Mouse (Mus musculus) thymus, postnatal 36 days (tissue): ENCODE measurements around the gene Fnbp4.
A peak's percentile ranks its signal among the peaks of the same experiment; 100 is the strongest.

Experiments
- DNase-seq, 2 experiments: peaks; one replicate each; pipeline ENCODE4 v3.0.0; 2022; ENCODE audit warnings: mixed read lengths in 2 of 2

Gene Fnbp4

DNA sequence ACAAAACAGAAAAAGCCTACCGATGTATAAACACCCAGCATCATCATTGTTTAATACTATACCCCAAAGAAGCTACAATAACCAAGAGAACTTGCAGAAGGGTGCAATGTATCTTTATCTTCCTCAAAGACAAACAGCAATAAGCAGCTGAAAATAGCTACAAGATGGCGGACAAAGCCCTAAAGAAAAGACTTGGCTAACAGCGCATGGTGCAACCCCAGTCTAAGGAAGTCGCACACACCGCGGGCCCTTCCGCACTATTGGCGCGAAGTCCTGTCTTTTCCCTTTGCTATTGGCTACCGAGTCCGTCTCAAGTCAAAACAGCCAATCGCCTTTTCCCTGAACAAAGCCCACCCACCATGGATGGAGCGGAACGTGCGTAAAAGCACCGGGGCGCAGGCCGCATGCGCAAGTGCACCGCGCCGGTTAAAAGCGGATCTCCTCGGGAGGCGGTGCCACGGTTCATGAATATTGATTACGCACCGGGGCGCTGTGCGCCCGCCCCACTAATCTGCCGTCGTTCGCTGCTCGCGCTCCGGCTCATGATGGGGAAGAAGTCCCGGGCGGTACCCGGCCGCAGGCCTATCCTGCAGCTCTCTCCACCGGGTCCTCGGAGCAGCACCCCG, at the start of gene Fnbp4:
Gene Fnbp4 (plus strand): TSS at position 318 of the 626 bp plus-strand sequence.
- peak; percentile 96 to 98 for DNase-seq

DNA sequence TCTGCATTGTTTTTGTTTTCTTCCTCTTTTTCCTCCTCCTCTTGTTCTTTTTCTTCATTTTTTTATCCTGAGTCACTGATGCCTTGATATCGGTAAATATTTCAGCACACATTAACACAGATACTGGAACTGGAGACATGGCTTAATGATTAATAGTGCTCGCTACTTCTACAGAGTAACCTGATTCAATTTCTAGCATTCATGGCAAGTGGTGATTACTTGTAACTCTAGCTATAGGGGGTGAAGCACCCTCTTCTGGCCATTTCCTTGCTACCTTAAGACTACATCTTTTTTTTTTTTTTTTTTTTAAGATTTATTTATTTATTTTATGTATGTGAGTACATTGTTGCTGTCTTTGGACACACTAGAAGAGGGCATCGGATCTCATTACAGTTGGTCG, 44.2 kb upstream of the Fnbp4 start:
- no peak for DNase-seq

DNA sequence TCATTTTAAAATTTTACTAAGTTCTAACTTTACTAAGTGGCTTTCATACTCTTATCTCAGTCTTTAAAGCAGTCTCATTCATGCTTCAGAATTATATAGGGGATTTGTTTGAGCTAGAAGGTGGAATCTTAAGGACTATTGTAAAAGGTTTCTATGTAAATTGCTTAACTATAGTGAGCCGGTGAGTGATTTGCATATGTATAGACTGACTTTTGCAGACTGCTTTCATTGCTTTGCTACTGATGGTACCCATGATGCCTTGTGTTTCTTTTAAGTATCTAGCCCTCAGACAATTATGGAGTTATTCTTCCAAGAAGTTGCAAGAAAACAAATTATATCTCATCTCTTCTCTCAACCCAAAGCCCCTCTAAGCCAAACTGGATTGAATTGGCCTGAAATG, 36.6 kb upstream of the Fnbp4 start:
- DNase-seq, result no peak

DNA sequence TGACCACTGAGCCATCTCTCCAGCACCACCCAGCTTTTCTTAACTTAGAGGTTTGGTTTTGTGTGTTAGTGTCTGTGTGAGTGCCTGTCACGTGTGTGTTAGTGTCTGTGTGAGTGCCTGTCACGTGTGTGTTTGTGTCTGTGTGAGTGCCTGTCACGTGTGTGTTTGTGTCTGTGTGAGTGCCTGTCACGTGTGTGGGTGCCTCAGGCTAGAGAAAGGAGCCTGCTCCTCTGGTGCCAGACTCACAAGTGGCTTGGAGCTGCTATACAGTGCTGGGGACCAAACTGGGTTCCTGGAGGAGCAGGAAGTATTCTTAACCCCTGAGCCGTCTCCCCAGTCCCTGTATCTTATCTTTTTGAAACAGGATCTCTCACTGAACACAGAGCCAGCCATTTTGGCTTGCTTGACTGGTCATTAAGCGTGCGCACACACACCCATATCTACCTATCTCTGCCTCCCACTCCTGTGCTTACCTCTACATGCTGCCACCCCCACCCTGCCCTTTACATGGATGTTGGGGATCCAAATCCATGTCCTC, 29.5 kb upstream of the Fnbp4 start:
- no peak for DNase-seq

DNA sequence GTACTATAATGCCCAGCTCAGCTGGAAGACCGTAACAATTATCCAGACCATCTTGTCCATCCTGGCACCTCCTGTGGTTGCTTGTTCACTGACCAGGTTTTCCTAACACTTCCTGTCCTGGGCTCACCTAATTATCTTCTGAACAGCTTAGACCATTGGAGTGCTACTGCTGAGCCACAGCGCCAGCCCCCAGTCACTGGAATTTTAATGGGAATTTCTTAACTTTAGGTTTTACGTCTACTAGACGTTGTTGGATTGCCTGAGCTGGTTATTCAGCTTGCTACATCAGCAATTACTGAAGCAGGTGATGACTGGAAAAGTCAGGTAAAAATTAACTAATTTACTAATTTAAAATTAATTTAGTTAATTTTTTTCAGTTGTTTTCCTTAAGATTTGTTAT, 27.8 kb upstream of the Fnbp4 start:
- no peak for DNase-seq

DNA sequence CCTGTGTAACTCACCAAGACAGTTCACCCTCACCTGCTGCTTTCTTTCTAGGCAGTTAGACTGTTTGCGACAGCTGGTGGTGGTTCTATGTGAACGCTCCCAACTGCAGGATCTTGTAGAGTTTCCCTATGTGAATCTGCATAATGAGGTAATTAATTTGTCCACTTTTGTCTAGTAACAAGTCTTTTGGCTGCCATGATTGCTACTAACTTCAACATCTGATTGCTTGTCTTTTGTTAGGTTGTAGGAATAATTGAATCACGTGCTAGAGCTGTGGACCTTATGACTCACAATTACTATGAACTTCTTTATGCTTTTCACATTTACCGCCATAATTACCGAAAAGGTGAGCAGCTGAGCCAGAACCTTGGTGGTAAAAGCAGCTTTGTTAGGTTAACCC, 27.2 kb upstream of the Fnbp4 start:
- no peak for DNase-seq

DNA sequence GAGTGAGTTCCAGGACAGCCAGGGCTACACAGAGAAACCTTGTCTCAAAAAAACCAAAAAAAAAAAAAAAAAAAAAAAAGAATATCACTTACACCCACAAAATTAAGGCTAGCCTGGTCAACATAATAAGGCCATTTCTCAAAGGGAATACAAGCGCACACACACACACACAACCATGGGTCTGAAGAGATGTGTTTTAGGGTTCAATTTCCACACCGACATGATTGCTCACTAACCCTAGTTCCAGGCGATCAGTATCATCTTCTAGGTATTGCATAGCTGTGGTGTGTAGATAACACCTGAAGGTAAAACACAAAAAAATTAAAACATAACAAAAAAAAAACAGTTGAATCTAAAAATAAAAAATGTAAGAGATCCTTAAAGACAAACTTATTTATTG, 18.4 kb upstream of the Fnbp4 start:
- DNase-seq, result no peak

DNA sequence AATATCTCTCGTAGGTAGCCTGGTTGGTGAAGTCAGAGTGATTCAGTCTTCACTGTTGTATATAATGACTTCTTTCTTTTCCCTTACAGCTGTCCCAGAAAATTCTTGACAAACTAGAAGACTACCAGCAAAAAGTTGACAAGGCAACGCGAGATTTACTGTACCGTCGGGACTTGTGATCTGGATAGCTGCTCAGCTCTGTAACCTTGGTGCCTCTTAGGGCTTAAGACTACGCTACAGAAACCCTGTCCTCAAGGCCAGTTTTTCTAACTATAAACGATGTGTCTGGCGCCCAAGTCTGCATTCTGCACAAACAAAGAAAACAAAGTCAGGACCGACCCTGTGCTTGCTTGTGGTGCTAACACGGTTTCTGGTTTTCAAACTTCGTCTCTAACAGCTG, 9.8 kb upstream of the Fnbp4 start:
- no peak for DNase-seq

DNA sequence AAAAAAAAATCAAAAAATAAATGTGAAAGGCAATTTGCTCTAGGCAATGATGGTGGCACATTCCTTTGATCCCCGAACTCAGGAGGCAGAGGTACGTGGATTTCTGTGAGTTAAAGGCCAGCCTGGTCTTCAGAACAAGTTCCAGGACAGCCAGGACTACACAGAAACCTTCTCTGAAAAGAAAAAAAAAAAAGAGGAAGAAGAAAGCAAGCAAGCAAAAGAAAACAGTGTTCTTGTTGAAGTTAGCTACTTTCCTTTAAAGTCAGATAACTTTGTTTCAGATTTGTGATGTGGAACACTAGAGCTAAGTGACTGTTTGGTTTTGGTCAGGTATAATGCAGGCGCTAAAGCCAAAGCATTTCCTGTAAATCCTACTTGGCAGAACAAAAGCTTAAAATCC, 6.4 kb upstream of the Fnbp4 start:
- no peak for DNase-seq

DNA sequence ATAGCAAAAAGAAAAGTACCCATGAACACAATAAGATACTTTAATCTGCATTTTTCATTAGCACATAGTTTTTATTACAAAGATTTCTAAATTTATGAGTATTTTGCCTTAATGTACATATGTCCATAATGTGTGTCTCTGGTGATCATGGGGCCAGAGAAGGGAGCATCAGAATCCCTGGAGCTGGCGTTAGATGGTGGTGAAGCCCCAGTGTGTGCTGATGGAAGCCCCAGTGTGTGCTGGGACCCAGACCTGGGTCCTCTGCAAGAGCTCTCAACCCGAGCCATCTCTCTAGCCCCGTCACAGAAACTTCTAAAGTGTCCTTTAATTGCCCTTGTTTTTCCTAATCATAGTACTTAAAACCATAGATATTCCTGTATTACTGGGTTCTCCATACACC, 5.8 kb upstream of the Fnbp4 start:
- DNase-seq, result no peak

DNA sequence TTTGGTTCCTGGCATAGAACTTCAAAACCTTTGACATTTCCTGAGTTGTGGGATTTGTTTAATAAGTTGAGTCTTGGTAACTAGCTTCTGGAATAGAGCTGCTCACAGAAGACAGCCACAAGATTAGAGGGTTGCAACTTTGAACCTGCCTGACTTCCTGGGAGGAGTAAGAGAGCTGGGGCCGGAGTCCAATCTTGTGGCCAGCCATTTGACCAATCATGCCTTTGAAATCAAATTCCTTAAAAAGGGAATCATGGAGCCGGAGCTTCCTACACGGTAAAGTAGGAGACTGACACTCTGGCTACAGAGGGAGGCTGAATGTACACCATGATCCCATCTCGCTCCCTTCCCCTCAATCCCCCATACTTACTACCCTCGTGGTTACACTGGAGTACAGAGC, 5.2 kb upstream of the Fnbp4 start:
- no peak for DNase-seq

DNA sequence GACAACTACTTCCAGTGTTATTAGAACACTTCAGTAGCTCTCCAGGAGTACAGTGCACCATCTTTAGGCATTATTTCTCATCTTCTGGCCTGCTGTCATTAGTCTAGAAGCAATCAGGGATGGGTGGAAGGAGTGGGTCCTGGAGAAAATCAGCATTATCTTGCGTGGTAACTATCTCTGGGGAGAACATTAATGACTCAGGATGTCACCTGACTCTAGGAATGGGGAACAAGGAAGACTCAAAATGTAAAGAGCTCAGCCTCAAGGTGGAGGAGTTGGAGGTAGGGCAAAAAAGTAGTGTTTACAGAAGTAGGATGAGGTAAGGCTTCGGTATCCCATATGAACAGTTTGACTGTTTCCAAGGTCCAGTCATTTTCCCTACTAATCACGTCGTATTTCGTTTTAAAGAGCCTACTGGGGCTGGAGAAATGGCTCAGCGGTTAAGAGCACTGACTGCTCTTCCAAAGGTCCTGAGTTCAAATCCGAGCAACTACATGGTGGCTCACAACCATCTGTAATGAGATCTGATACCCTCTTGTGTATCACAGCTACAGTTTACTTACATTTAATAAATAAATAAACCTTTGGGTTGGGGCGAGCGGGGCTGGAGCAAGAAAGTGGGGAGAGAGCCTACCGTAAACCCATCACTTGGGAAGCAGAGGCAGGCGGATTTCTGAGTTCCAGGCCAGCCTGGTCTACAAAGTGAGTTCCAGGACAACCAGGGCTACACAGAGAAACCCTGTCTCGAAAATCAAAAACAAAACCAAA, 701 bp upstream of the Fnbp4 start:
- peak; percentile 11 to 14 for DNase-seq

DNA sequence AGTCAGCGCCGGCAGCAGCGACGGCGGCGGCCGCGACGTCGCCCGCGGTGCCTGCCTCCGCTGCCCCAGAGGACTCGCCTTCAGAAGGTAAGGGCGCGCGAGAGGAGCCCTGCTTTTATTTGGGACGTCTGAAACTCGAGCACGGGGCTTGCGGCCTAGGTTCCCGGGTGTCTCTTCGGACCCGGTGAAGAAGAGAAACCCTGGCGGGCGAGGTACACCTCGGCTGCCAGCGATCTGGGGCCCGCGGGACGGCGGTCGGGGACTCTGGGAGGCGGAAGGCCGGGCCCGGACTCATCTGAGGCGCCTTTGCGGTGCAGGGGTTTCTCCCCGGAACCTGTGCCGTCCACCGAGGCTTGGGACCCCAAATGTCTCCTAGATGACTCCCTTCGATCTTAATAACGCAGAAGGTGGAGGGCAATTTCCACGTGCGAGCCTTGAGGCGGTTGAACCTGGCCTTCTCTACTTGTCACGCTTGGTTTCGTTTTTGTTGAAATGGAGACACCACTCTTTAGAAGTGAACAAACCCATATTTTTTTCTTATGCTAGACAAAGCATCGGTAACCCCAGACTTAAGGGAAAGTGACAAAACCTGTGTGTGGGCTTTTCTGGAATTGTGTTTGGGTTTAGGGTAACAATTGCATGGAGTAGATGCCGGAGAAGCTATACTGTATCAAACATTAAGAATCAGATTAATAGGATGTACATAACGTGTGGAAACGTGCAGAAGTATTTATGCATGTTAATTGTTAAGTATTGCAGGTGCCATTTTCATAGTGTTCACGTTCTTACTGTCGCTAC, 769 bp downstream of the Fnbp4 start:
- DNase-seq, result no peak

DNA sequence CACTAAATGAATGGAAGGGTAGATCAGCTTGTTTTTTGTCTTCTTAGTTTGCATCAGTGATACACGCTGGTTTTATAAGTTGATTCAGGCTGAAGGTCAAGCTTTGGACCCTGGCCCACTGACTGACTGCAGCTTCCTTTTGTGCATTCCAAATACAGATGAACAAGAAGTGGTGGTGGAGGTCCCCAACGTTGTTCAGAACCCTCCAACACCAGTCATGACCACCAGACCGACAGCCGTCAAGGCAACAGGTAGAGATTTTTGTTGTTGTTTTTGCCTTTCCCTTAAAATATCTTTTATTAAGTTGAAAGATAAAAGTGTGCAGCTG, 1.3 kb downstream of the Fnbp4 start:
- DNase-seq, result no peak

DNA sequence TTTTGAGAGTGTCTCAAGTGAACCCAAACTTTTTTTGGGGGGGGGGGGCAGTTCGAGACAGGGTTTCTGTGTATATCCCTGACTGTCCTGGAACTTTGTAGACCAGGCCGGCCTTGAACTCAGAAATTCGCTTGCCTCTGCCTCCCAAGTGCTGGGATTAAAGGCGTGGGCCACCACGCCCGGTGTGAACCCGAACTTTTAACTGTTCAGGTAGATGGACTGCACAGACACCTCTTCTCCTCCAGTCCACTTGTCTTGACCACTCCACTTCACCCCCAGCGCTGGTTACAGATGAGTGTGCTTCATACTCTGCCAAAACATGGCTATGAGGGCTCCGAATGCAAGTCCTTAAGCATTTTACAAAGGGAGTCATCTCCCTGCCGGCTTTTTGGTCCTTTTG, 2.0 kb downstream of the Fnbp4 start:
- peak in 1 of 2 experiments; percentile 7 for DNase-seq

DNA sequence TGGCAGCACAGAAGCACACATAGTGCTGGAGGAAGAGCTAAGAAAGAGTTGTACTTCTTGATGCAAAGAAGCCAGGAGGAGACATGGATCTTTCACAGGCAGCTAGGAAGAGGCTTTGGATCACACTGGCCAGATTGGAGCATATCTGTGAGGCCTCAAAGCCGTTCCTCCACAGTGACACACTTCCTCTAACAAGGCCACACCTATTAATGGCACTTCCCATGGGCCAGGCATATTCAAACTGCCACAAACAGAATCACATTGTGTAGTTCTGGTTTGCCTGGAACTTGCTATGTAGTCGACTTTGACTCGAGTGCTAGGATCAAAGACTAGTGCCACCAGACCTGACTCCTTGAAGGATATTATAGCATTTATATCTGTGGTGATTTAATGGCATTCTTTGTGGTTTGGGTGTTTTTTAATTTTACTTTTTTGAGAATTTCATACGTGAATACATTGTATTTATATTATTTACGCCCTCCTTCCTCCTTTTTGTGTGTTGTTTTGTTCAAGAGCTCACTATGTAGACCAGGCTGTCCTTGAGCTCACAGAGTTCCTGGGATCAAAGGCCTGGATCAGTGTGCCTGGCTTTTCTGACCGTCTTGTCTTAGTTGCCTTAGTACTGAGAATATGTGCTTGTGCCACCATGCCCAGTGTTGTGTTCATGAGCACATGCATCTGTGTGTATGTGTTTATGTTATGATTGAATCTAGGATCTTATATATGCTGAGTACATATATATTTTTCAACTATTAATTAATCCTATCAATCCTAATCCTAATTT, 4.7 kb downstream of the Fnbp4 start:
- no peak for DNase-seq

DNA sequence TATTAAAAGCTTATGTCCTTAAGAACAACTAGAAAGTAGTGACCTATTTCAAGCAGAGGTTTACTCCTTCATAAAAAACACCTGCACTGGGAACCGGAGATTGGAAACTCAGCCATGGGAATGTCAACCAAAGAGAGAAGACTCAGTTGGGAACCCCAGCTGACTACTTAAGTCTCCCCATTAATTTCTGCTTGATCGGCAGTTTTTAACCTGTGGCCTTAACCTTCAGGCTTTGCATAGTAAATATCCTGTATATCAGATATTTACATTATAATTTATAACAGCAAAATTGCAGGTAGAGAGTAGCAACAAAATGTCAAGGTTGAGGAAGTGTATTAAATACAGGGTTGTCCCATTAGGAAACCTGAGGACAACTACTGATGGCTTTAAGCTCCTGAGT, 8.4 kb downstream of the Fnbp4 start:
- no peak for DNase-seq

DNA sequence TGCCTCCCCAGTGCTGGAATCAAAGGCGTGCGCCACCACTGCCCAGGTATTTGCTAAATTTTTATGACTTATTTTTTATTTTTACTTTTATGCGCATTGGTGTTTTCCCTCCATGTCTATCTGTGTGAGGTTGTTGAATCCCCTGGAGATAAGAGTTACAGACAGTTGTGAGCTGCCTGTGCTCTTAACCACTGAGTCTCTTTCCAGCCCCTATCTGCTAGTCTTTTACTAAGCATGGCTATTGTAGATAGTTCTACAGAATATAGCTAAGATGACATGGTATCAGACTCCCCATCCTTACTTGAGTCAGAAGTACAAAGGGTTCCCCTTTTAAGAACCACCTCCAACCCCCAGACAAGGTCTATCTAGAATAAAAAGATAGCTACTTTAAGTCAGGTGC, 9.0 kb downstream of the Fnbp4 start:
- no peak for DNase-seq

DNA sequence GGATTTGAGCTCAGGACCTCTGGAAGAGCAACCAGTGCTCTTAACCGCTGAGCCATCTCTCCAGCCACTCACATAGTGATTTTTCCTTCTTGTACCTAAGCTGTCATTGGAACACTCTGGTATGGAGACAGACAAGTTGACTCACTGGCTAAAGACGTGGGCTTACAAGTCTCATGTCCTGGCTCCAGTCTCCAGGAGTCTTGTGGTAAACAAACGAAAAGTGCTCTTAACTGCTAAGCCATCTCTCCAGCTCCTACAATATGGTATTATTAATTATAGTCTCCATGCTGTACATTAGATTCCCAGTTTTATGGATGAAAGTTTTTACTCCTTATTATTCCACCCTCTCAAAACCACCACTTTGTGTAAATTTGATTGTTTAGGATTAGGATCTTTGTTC, 20.0 kb downstream of the Fnbp4 start:
- no peak for DNase-seq

DNA sequence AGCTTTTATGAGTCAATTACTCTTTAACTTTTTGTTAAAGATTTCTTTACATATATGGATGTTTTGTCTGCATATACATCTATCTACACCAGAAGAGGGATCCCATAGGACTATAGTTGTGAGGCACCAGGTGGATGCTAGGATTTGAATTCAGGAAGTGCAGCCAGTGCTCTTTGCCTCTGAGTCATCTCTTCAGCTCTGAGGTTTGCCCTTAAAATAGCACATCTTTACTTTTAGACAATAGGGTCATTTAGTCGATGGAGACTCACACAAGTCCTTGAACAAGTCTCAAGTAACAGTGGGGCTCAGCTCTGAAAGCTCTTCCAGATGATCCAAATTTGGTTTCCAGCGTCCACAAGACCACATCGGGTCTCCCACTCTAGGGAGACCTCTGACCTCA, 36.2 kb downstream of the Fnbp4 start:
- DNase-seq, result no peak

DNA sequence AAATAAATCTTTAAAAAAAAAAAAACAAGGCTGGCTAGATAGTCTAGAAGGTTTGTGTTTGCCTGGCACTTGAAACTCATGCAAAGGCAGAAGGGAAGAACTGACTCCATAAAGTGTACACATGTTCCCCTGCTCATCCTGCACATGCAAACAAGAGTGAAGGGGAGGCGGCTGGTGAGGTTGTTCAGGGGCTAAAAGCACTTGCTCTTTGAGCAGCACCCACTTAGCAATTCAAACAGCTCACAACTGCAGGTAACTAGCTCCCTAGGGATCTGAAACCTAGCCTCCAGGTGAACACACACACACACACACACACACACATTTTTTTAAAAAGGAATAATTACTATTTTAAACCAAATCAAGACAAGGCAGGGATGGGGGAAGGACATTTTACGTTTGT, 36.8 kb downstream of the Fnbp4 start:
- no peak for DNase-seq

DNA sequence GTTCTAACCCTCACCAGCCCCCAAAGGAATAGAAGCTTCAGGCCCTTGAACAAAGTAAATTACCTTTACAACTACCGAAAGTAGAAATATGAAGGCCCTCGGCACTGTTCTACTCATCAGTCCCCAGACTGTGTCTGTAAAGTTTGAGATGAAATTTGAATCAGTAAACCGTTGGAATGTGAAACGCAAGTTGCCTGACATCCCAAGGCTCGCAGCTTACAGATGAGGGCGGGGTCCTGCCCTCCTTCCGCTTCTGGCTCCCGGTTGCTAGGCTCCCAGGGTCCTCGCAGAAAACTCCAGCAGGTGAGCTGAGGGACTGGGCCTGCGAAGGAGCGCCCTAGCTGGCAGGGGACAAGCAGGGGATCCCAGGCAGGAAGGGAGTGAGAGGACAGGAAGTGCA, 37.3 kb downstream of the Fnbp4 start, which contains the start of gene Agbl2:
Gene Agbl2 (plus strand): TSS at position 270 of the 400 bp plus-strand sequence.
- DNase-seq, result peak; percentile 3 to 19
